Mouse (Mus musculus) cerebellum, postnatal 14 days (tissue): Measurements from ENCODE around the gene Ifnl2.

ENCODE experiments used
- DNase-seq, 2 experiments: peaks; one replicate each; pipeline ENCODE4 v3.0.0; 2021; ENCODE audit warnings: mixed read lengths in 2 of 2

The Ifnl2 gene

GRCm38 (mm10) chr7:28490410-28490809 is 19.8 kb downstream of the Ifnl2 start:
- peak; percentile 91 for DNase-seq

- peak; percentile 28 to 39 for DNase-seq
These were observed 22.2 kb downstream of the Ifnl2 start for GRCm38 (mm10) chr7:28488030-28488491.

- DNase-seq: no peak
These were observed 26.1 kb downstream of the Ifnl2 start for GRCm38 (mm10) chr7:28484192-28484591.

GRCm38 (mm10) chr7:28482854-28483253 is 27.4 kb downstream of the Ifnl2 start:
- no peak for DNase-seq

- no peak for DNase-seq
These were observed 31.4 kb downstream of the Ifnl2 start for GRCm38 (mm10) chr7:28478854-28479253.

- no peak for DNase-seq
These were observed 32.9 kb downstream of the Ifnl2 start for GRCm38 (mm10) chr7:28477363-28477762.

- DNase-seq: no peak
These were observed 34.1 kb downstream of the Ifnl2 start for GRCm38 (mm10) chr7:28476191-28476590.

GRCm38 (mm10) chr7:28467213-28467751 is 43.0 kb downstream of the Ifnl2 start:
- no peak for DNase-seq

GRCm38 (mm10) chr7:28466721-28467212 is 43.5 kb downstream of the Ifnl2 start:
- no peak for DNase-seq

GRCm38 (mm10) chr7:28464416-28465212 is 45.6 kb downstream of the Ifnl2 start:
- peak; percentile 90 to 94 for DNase-seq

- no peak for DNase-seq
These were observed 47.5 kb downstream of the Ifnl2 start for GRCm38 (mm10) chr7:28462769-28463168.

GRCm38 (mm10) chr7:28460361-28460760 is 49.9 kb downstream of the Ifnl2 start:
- DNase-seq: no peak
